Mouse (Mus musculus) ovary, postnatal 10 days (tissue): ENCODE data around the gene Alkbh5.
"Not testable (repeated sequence)": the region's sequence is repeated elsewhere in the genome, so short reads cannot be mapped to it uniquely, and the experiment has no call there.

ENCODE experiments used
- DNase-seq: peaks from one replicate; pipeline ENCODE4 v3.0.0; 2022; ENCODE audit warnings: low spot score

Alkbh5 gene

GRCm38 (mm10) chr11:60543211-60543610 is 7.0 kb downstream of the Alkbh5 start:
- not testable (repeated sequence) for DNase-seq

- DNase-seq: no peak
Measured at GRCm38 (mm10) chr11:60545433-60545832, 9.3 kb downstream of the Alkbh5 start.

GRCm38 (mm10) chr11:60548112-60548511 is 11.9 kb downstream of the Alkbh5 start:
- DNase-seq: no peak

GRCm38 (mm10) chr11:60553091-60553490 is 16.9 kb downstream of the Alkbh5 start:
- no peak for DNase-seq

- DNase-seq: no peak
Measured at GRCm38 (mm10) chr11:60557675-60558074, 21.5 kb downstream of the Alkbh5 start.

- no peak for DNase-seq
Measured at GRCm38 (mm10) chr11:60559342-60559741, 23.2 kb downstream of the Alkbh5 start.

- not testable (repeated sequence) for DNase-seq
Measured at GRCm38 (mm10) chr11:60574006-60574405, 37.8 kb downstream of the Alkbh5 start.
